Mouse (Mus musculus) spleen, adult 2 months (tissue): Measurements from ENCODE around the gene Iqschfp.

ENCODE experiments used
- CTCF ChIP-seq: fragments of 200-500 bp; IDR thresholded peaks from 2 replicates; pipeline ENCODE4 v1.5.1; 2011; ENCODE audit warnings: mild to moderate bottlenecking, inconsistent platforms; ENCODE audit not compliant: insufficient read depth, insufficient read length, insufficient replicate concordance; ENCODE audit errors: extremely low read depth
- POLR2A ChIP-seq: fragments of 200-500 bp; IDR thresholded peaks from 2 replicates; pipeline ENCODE4 v1.6.1; 2011; ENCODE audit warnings: low read depth, low read length, inconsistent platforms

GRCm38 (mm10) chr3:68512327-68512726 lies 620.3 kb downstream of the Iqschfp start:
- no peak for TF ChIP-seq POLR2A
- TF ChIP-seq CTCF, result no peak
